Mouse (Mus musculus): ENCODE results near the gene Cnot2. TPM values are rescaled to one million over a fixed set of nuclear protein-coding genes. Genes with fewer than 3 reads are reported as not detected.
"Not testable (repeated sequence)": the region's sequence is repeated elsewhere in the genome, so short reads cannot be mapped to it uniquely, and the experiment has no call there.

The Cnot2 gene
- polyA plus RNA-seq, 2 experiments, result 101 to 112 TPM

DNA sequence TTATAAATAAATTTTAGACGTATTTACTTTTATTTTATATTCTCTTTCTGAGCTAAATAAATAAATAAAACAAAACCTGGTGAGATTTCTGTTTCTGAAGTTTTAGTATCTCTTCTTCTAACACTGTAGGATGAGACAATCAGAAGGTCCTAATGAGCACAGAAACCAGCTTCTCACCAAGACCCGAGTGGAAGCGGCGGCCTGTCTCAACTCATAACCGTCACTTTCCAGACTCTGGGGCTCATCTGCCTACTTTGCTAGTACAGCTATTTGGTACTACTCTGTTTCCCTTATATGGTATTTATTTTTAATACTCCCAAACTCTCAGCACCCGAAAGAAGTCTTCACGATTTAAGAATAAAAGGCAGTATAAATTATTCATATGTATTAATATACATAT lies 10.8 kb downstream of the Cnot2 start:
- H3K9me3 ChIP-seq (ENCODE audit: control insufficient read depth, low read length), result no peaks in the 10 kb centered on the region
- H3K4me2 ChIP-seq (replicated peaks; ENCODE audit: low read depth, low read length, severe bottlenecking), result no peak overlapping the region
- no peaks in the 10 kb centered on the region for H3K36me3 ChIP-seq (ENCODE audit: control insufficient read depth, insufficient read depth, low read length)
- TF ChIP-seq POLR2A (IDR thresholded peaks at IDR 0.05; ENCODE audit: borderline replicate concordance, extremely low read depth, insufficient read depth, insufficient read length), result no peak
- WGBS, result 86% methylated on average over 7 of the region's 7 CpGs
- no peaks in the 10 kb centered on the region for H3K27me3 ChIP-seq (ENCODE audit: control insufficient read depth, insufficient read depth, low read length)
- ATAC-seq (ENCODE audit: low FRiP score, low read depth) (no peak), DNase-seq (ENCODE audit: low spot score) (no peak)
- no peak overlapping the region for H3K4me3 ChIP-seq (replicated peaks; ENCODE audit: low read length)
- H3K4me1 ChIP-seq (ENCODE audit: control insufficient read depth, insufficient read depth, low read length), result peaks cover 8% of the 10 kb centered on the region; the same call in 1 of the 2 replicates
- no peak overlapping the region for H3K27ac ChIP-seq (replicated peaks; ENCODE audit: low read depth, low read length)
- H3K9ac ChIP-seq (ENCODE audit: low read depth, low read length, severe bottlenecking), result no peak overlapping the region

DNA sequence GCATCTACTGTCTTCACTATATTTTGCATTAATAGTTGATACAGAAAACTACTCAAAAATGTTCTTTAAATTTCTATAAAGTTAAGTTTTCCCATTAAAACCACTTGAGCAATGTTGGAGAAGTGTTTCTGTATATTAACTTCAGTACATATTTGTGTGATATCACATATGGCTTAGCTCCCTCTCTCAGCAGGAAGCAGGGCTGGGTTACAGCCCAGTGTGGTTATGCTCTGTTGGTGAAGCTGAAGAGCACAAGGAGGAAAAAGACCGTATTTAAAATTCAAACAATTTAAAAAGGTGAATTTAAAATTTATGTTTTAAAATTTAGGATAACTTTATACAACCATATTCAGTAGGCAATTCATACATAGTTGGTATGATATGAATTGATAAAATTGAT lies 12.8 kb downstream of the Cnot2 start:
- WGBS, result 83% methylated on average over 1 of the region's 1 CpGs
- H3K4me2 ChIP-seq (replicated peaks; ENCODE audit: low read depth, low read length, severe bottlenecking), result no peak overlapping the region
- no peak overlapping the region for H3K27ac ChIP-seq (replicated peaks; ENCODE audit: low read depth, low read length)
- no peak overlapping the region for H3K4me3 ChIP-seq (replicated peaks; ENCODE audit: low read length)
- no peak for DNase-seq (ENCODE audit: low spot score)
- no peak for ATAC-seq (ENCODE audit: low FRiP score, low read depth)
- no peak overlapping the region for H3K9ac ChIP-seq (ENCODE audit: low read depth, low read length, severe bottlenecking)
- no peaks in the 10 kb centered on the region for H3K27me3 ChIP-seq (ENCODE audit: control insufficient read depth, insufficient read depth, low read length)
- TF ChIP-seq POLR2A (IDR thresholded peaks at IDR 0.05; ENCODE audit: borderline replicate concordance, extremely low read depth, insufficient read depth, insufficient read length), result no peak
- H3K9me3 ChIP-seq (ENCODE audit: control insufficient read depth, low read length), result no peaks in the 10 kb centered on the region
- no peaks in the 10 kb centered on the region for H3K36me3 ChIP-seq (ENCODE audit: control insufficient read depth, insufficient read depth, low read length)
- H3K4me1 ChIP-seq (ENCODE audit: control insufficient read depth, insufficient read depth, low read length), result peaks cover 8% of the 10 kb centered on the region; the same call in 1 of the 2 replicates

DNA sequence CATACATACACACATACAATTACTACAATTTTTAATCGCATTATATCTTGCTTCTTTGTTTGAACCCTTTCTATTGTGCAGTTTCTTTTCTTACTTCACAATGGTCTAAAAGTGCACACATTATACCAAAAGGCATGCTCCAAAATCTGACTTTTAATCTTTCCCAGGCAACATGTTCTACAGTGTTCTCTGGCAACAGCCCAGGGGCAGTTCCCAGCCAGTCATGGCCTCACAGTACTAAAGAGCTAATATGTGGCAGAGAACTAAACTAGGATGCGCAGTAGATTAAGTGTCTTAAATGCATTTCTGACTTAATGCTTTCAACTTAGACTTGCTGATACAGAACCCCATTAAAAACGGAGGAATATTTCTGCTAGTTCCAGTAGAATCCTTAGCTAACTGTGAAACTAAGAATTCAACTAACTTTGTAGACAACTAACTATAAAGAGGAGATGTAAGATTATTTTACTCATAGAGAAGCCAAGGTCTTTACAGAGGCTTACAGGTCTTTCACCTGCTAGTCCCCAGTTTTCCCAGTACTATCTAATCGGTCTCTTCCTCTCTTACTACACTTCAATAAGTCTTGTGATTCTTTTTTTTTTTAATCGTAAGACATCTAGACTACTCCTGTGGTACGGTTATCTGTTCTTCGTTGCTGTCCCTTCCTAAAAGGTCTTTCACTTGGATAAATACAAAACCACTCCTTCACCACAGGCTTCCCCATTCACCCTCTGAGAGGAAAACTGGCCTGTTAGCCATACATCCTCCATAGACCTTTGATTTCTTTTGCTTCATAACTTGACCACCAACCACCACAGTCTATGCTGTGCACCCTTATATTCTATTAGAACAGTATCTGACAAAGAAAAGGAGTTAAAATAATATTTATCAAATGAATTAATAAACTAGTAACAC lies 13.6 kb downstream of the Cnot2 start:
- TF ChIP-seq POLR2A (IDR thresholded peaks at IDR 0.05; ENCODE audit: borderline replicate concordance, extremely low read depth, insufficient read depth, insufficient read length), result no peak
- peaks cover 8% of the 10 kb centered on the region; the same call in 1 of the 2 replicates for H3K4me1 ChIP-seq (ENCODE audit: control insufficient read depth, insufficient read depth, low read length)
- DNase-seq (ENCODE audit: low spot score), result peak; percentile 17
- no peaks in the 10 kb centered on the region for H3K9me3 ChIP-seq (ENCODE audit: control insufficient read depth, low read length)
- ATAC-seq (ENCODE audit: low FRiP score, low read depth), result no peak
- no peaks in the 10 kb centered on the region for H3K36me3 ChIP-seq (ENCODE audit: control insufficient read depth, insufficient read depth, low read length)
- 89% methylated on average over 7 of the region's 7 CpGs for WGBS
- H3K9ac ChIP-seq (ENCODE audit: low read depth, low read length, severe bottlenecking), result no peak overlapping the region
- no peak overlapping the region for H3K4me2 ChIP-seq (replicated peaks; ENCODE audit: low read depth, low read length, severe bottlenecking)
- H3K27me3 ChIP-seq (ENCODE audit: control insufficient read depth, insufficient read depth, low read length), result no peaks in the 10 kb centered on the region
- H3K27ac ChIP-seq (replicated peaks; ENCODE audit: low read depth, low read length), result no peak overlapping the region
- H3K4me3 ChIP-seq (replicated peaks; ENCODE audit: low read length), result no peak overlapping the region

DNA sequence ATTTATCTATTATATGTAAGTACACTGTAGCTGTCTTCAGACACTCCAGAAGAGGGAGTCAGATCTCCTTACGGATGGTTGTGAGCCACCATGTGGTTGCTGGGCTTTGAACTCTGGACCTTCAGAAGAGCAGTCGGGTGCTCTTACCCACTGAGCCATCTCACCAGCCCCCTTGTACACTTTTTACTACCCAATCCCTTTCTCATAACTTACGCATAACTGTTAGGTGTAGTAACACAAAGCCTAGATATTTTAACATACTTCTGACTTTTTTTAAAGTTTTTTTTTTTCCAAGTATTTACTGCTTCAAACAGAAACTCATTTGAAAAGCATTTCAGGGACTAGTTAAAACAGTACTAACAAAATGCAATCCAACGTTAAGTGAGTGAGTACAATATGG lies 14.8 kb downstream of the Cnot2 start:
- not testable (repeated sequence) for H3K4me3 ChIP-seq (replicated peaks; ENCODE audit: low read length)

DNA sequence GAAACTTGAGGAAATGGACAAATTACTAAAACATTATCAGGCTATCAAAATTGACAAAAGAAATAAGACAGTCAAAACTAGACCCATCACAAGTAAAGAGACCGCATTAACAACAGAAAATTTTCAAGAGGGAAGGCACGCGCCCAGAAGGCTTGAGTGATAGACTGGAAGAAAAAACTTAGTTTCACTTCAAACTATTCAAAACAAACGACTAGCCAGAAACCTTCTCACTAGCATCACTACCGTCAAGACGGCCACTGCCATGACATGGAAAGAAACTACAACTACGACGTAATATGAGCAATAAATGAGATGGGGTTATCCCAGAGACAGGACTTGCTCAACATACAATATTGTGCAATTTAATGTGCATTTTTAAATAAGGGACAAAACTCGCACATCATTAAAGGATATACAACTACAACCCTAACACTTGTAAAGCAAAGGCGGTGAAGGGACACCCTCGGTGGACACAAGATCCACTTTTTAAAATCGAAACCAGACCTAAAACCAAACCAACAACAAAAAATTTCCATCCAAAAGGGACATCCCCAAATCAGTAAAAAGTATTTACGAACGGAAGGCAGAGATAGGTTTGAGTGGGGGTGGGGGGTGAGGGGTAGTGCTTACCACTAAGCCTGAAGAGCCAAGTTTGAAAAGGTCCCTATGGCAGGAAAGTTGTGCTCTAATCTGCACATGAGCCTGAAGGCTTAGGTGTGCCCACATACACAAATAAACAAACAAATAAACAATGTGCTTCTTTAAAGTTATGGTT lies 16.3 kb downstream of the Cnot2 start:
- no peak for TF ChIP-seq POLR2A (IDR thresholded peaks at IDR 0.05; ENCODE audit: borderline replicate concordance, extremely low read depth, insufficient read depth, insufficient read length)
- Histone ChIP-seq H3K4me2 (replicated peaks; ENCODE audit: low read depth, low read length, severe bottlenecking) (no peak overlapping the region), H3K4me3 (replicated peaks; ENCODE audit: low read length) (no peak overlapping the region), H3K4me1 (ENCODE audit: control insufficient read depth, insufficient read depth, low read length) (peaks cover 8% of the 10 kb centered on the region; the same call in 1 of the 2 replicates), H3K36me3 (ENCODE audit: control insufficient read depth, insufficient read depth, low read length) (no peaks in the 10 kb centered on the region), H3K9ac (ENCODE audit: low read depth, low read length, severe bottlenecking) (no peak overlapping the region), H3K27ac (replicated peaks; ENCODE audit: low read depth, low read length) (no peak overlapping the region), H3K27me3 (ENCODE audit: control insufficient read depth, insufficient read depth, low read length) (no peaks in the 10 kb centered on the region), H3K9me3 (ENCODE audit: control insufficient read depth, low read length) (no peaks in the 10 kb centered on the region)
- no peak for DNase-seq (ENCODE audit: low spot score)
- no peak for ATAC-seq (ENCODE audit: low FRiP score, low read depth)
- 90% methylated on average over 14 of the region's 14 CpGs for WGBS

More for the DNA sequence above, 14.8 kb downstream of the Cnot2 start:
- H3K27me3 ChIP-seq (ENCODE audit: control insufficient read depth, insufficient read depth, low read length); ATAC-seq (ENCODE audit: low FRiP score, low read depth); H3K4me1 ChIP-seq (ENCODE audit: control insufficient read depth, insufficient read depth, low read length); H3K4me2 ChIP-seq (replicated peaks; ENCODE audit: low read depth, low read length, severe bottlenecking); DNase-seq (ENCODE audit: low spot score); H3K27ac ChIP-seq (replicated peaks; ENCODE audit: low read depth, low read length); H3K36me3 ChIP-seq (ENCODE audit: control insufficient read depth, insufficient read depth, low read length); H3K9ac ChIP-seq (ENCODE audit: low read depth, low read length, severe bottlenecking); H3K9me3 ChIP-seq (ENCODE audit: control insufficient read depth, low read length): not testable (repeated sequence)
- 72% methylated on average over 4 of the region's 4 CpGs for WGBS
